Mouse (Mus musculus) CH12.LX (cell line): ENCODE results near the gene Pitpna. TPM values are rescaled to one million over a fixed set of nuclear protein-coding genes. Genes with fewer than 3 reads are reported as not detected.
A peak's percentile ranks its signal among the peaks of the same experiment; 100 is the strongest.

Source experiments
- DNase-seq: peaks from one replicate; pipeline ENCODE4 v3.0.0-alpha.2; 2013; ENCODE audit errors: extremely low read depth
- H3K27ac ChIP-seq: 2 replicates; pipeline ENCODE4 v1.5.1; 2012; ENCODE audit warnings: low read depth, mild to moderate bottlenecking, control low read depth, moderate library complexity; ENCODE audit not compliant: insufficient read depth
- H3K27me3 ChIP-seq: replicated peaks from 2 replicates; pipeline ENCODE3; 2012; ENCODE audit warnings: inconsistent platforms
- H3K36me3 ChIP-seq, 2 experiments: replicated peaks in 1 of 2; 2 replicates each; pipeline versions ENCODE3 to v1.6.1; 2012; ENCODE audit warnings: inconsistent platforms in 1 of 2, low read length in 1 of 2, mild to moderate bottlenecking in 1 of 2, mixed read lengths in 1 of 2, moderate library complexity in 1 of 2; ENCODE audit not compliant: control insufficient read depth in 1 of 2, insufficient read depth in 1 of 2
- H3K4me1 ChIP-seq, 2 experiments: 2 replicates each; pipeline ENCODE4 v1.6.1; 2012; ENCODE audit warnings: inconsistent platforms in 1 of 2, moderate library complexity in 1 of 2; ENCODE audit not compliant: insufficient read depth in 2 of 2, control insufficient read depth in 1 of 2
- H3K4me2 ChIP-seq: 2 replicates; pipeline ENCODE4 v1.6.1; 2012; ENCODE audit warnings: low read depth, mild to moderate bottlenecking, control low read depth; ENCODE audit not compliant: poor library complexity, insufficient read depth, severe bottlenecking
- H3K4me3 ChIP-seq, 3 experiments: fragments of 150-350 bp in 1 of 3; sonication (generic) in 1 of 3; replicated peaks in 1 of 3; 2 replicates each; pipeline versions ENCODE3 to v1.5.1; 2011 to 2012; ENCODE audit warnings: low read depth in 2 of 3, low read length in 2 of 3, mild to moderate bottlenecking in 2 of 3, moderate library complexity in 2 of 3, control low read depth in 1 of 3, improper control_type of control experiment in 1 of 3, inconsistent platforms in 1 of 3, mixed read lengths in 1 of 3; ENCODE audit not compliant: poor library complexity in 1 of 3
- H3K79me2 ChIP-seq: replicated peaks from 2 replicates; pipeline ENCODE4 v1.6.1; 2012; ENCODE audit warnings: mild to moderate bottlenecking, moderate library complexity; ENCODE audit not compliant: control insufficient read depth, poor library complexity, insufficient read depth, severe bottlenecking; ENCODE audit errors: extremely low read depth
- H3K9ac ChIP-seq: 2 replicates; pipeline ENCODE4 v1.6.1; 2012; ENCODE audit warnings: low read depth, mild to moderate bottlenecking, control low read depth, moderate library complexity; ENCODE audit not compliant: insufficient read depth
- H3K9me3 ChIP-seq: replicated peaks from 2 replicates; pipeline ENCODE3; 2012; ENCODE audit warnings: low read length, inconsistent platforms, mixed read lengths
- BHLHE40 ChIP-seq: IDR thresholded peaks from 2 replicates; pipeline ENCODE4 v1.6.1; 2011; ENCODE audit warnings: mild to moderate bottlenecking, low read depth, low read length, improper control_type of control experiment
- CHD2 ChIP-seq: IDR thresholded peaks from 2 replicates; pipeline ENCODE4 v1.6.1; 2011; ENCODE audit warnings: low read length, improper control_type of control experiment
- E2F4 ChIP-seq: IDR thresholded peaks from 2 replicates; pipeline ENCODE4 v1.6.1; 2011; ENCODE audit warnings: low read depth, low read length, improper control_type of control experiment; ENCODE audit not compliant: insufficient replicate concordance
- EP300 ChIP-seq: IDR thresholded peaks from 2 replicates; pipeline ENCODE4 v1.6.1; 2011; ENCODE audit warnings: low read length, improper control_type of control experiment
- ETS1 ChIP-seq: conservative IDR thresholded peaks from 2 replicates; pipeline ENCODE4 v1.6.1; 2012; ENCODE audit warnings: low read depth, mild to moderate bottlenecking, inconsistent platforms, low read length, improper control_type of control experiment, moderate library complexity
- GABPA ChIP-seq: IDR thresholded peaks from 2 replicates; pipeline ENCODE4 v1.6.1; 2012; ENCODE audit warnings: low read depth, low read length, improper control_type of control experiment, inconsistent platforms; ENCODE audit not compliant: insufficient replicate concordance
- HCFC1 ChIP-seq: IDR thresholded peaks from 2 replicates; pipeline ENCODE4 v1.6.1; 2012; ENCODE audit warnings: low read depth, mild to moderate bottlenecking, inconsistent platforms, low read length, improper control_type of control experiment
- IRF4 ChIP-seq: IDR thresholded peaks from 2 replicates; pipeline ENCODE4 v1.6.1; 2014; ENCODE audit warnings: low read depth, mild to moderate bottlenecking, inconsistent platforms, low read length, improper control_type of control experiment
- JUND ChIP-seq: conservative IDR thresholded peaks from 2 replicates; pipeline ENCODE4 v1.6.1; 2011; ENCODE audit warnings: low read depth, low read length, improper control_type of control experiment
- KAT2A ChIP-seq: IDR thresholded peaks from 2 replicates; pipeline ENCODE4 v1.6.1; 2012; ENCODE audit warnings: low read length, improper control_type of control experiment, inconsistent platforms; ENCODE audit not compliant: insufficient replicate concordance
- MAFK ChIP-seq: IDR thresholded peaks from 2 replicates; pipeline ENCODE4 v1.6.1; 2011; ENCODE audit warnings: low read length, improper control_type of control experiment; ENCODE audit not compliant: insufficient replicate concordance
- MAZ ChIP-seq: IDR thresholded peaks from 2 replicates; pipeline ENCODE4 v1.6.1; 2012; ENCODE audit warnings: low read depth, mild to moderate bottlenecking, inconsistent platforms, low read length, improper control_type of control experiment, moderate library complexity
- MEF2A ChIP-seq: IDR thresholded peaks from 2 replicates; pipeline ENCODE4 v1.6.1; 2014; ENCODE audit warnings: low read depth, mild to moderate bottlenecking, inconsistent platforms, low read length, improper control_type of control experiment, borderline replicate concordance
- MXI1 ChIP-seq: IDR thresholded peaks from 2 replicates; pipeline ENCODE4 v1.6.1; 2011; ENCODE audit warnings: mild to moderate bottlenecking, low read depth, low read length, improper control_type of control experiment
- MYC ChIP-seq: IDR thresholded peaks from 2 replicates; pipeline ENCODE4 v1.6.1; 2011; ENCODE audit warnings: low read depth, mild to moderate bottlenecking, improper control_type of control experiment, low read length
- NRF1 ChIP-seq: IDR thresholded peaks from 2 replicates; pipeline ENCODE4 v1.6.1; 2014; ENCODE audit warnings: low read depth, mild to moderate bottlenecking, inconsistent platforms, low read length, improper control_type of control experiment, moderate library complexity
- PAX5 ChIP-seq: IDR thresholded peaks from 2 replicates; pipeline ENCODE4 v1.6.1; 2012; ENCODE audit warnings: low read length, inconsistent platforms, mixed read lengths
- POLR2A ChIP-seq: IDR thresholded peaks from 2 replicates; pipeline ENCODE4 v1.6.1; 2011; ENCODE audit warnings: low read depth, mild to moderate bottlenecking, improper control_type of control experiment, low read length
- POLR2AphosphoS2 ChIP-seq: IDR thresholded peaks from 2 replicates; pipeline ENCODE4 v1.6.1; 2011; ENCODE audit warnings: low read depth, low read length, improper control_type of control experiment
- RAD21 ChIP-seq: IDR thresholded peaks from 2 replicates; pipeline ENCODE4 v1.6.1; 2011; ENCODE audit warnings: low read depth, mild to moderate bottlenecking, low read length, improper control_type of control experiment, moderate library complexity
- RCOR1 ChIP-seq: conservative IDR thresholded peaks from 2 replicates; pipeline ENCODE4 v1.6.1; 2012; ENCODE audit warnings: low read depth, mild to moderate bottlenecking, inconsistent platforms, low read length, improper control_type of control experiment
- SIN3A ChIP-seq: IDR thresholded peaks from 2 replicates; pipeline ENCODE4 v1.6.1; 2012; ENCODE audit warnings: low read length, improper control_type of control experiment, inconsistent platforms
- TBP ChIP-seq: conservative IDR thresholded peaks from 2 replicates; pipeline ENCODE4 v1.6.1; 2011; ENCODE audit warnings: low read depth, low read length, improper control_type of control experiment
- TCF12 ChIP-seq: IDR thresholded peaks from 2 replicates; pipeline ENCODE4 v1.6.1; 2014; ENCODE audit warnings: low read depth, mild to moderate bottlenecking, inconsistent platforms, low read length, improper control_type of control experiment
- UBTF ChIP-seq: IDR thresholded peaks from 2 replicates; pipeline ENCODE4 v1.6.1; 2012; ENCODE audit warnings: low read depth, mild to moderate bottlenecking, inconsistent platforms, low read length, improper control_type of control experiment, moderate library complexity
- ZC3H11A ChIP-seq: IDR thresholded peaks from 2 replicates; pipeline ENCODE4 v1.6.1; 2012; ENCODE audit warnings: low read depth, mild to moderate bottlenecking, inconsistent platforms, low read length, improper control_type of control experiment
- ZMIZ1 ChIP-seq: IDR thresholded peaks from 2 replicates; pipeline ENCODE4 v1.6.1; 2012; ENCODE audit warnings: low read depth, mild to moderate bottlenecking, inconsistent platforms, low read length, improper control_type of control experiment
- dilution Hi-C: fragments of 300-500 bp; cut with MboI; formaldehyde crosslinking; loops from 2 replicates; pipeline ENCODE4 v1.14.3; 2020; ENCODE audit warnings: low sequenced_read_pairs; ENCODE audit not compliant: extremely low pct_unique_long_range_greater_than_20kb, extremely low pct_ligation_motif_present
- in situ Hi-C: fragments of 300-500 bp; cut with MboI; formaldehyde crosslinking; loops from 3 replicates; pipeline ENCODE4 v1.14.3; 2019; ENCODE audit warnings: low sequenced_read_pairs, low pct_ligation_motif_present, low pct_unique_long_range_greater_than_20kb, mixed read lengths
- polyA plus RNA-seq: library from polyadenylated mRNA; unstranded; fragments of >175 nt; gene quantifications from 2 replicates; pipeline ENCODE4 v1.2.1, GENCODE M21; 2012; ENCODE audit warnings: low read depth; ENCODE audit not compliant: insufficient read length
- total RNA-seq, 2 experiments: library from RNA; depleted of rRNA; stranded (reverse); fragments of 300-350 nt in 1 of 2; fragments of >200 nt in 1 of 2; gene quantifications; 2 replicates each; pipeline ENCODE4 v1.2.3; 2012 to 2014

Pitpna gene
- total and polyA plus RNA-seq, 3 experiments = 61.8 to 243 (median 80.7) TPM

DNA sequence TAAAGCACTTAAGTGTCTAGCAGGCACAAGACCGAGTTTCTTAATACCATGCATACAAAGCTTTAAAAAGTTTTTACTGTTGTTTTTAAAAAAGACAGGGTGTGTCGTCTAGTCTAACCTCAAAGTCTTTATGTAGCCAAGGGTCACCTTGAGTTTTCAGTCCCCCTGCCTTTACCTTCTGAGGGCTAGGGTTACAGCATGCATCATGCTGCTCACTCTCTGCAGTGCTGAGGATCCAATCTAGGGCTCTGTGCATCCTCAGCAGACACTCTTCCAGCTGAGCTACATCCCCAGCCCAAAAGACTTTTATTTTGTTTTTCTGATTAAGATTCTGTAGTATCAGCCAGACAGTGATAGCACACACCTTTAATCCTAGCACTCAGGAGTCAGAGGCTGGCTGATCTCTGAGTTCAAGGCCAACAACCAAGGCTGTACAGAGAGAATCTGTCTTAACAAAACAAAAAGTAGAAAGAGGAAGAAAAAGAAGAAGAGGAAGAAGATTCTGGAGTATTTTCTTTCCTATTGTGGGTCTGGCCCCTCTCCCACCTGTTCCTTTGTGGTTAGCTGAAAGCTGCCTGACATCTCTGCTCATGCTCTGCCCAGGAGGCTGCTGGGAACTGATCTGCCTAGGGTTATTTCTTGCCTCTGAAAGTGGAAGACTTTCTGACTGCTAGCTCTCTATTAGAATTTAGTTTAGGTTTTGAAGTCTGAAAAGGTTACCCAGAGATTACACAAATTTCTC lies 34.9 kb downstream of the Pitpna start:
- peaks cover 53 to 73% of the 10 kb centered on the region in 2 experiments for H3K36me3 ChIP-seq
- in situ Hi-C loops = no loop called here
- no peaks in the 10 kb centered on the region for H3K79me2 ChIP-seq
- no peaks in the 10 kb centered on the region for H3K9me3 ChIP-seq
- TF ChIP-seq MAZ (no peak), RCOR1 (peak; percentile 91), GABPA (no peak), MXI1 (peak; percentile 64; the same call in 1 of the 2 replicates), MYC (peak; percentile 50; the same call in 1 of the 2 replicates), MEF2A (peak; percentile 80), PAX5 (no peak), EP300 (peak; percentile 94), ZMIZ1 (0 out of 2 replicates have a peak, but pooled peaks have one; percentile 22), KAT2A (no peak), POLR2AphosphoS2 (peak; percentile 11; the same call in 1 of the 2 replicates), BHLHE40 (peak; percentile 64), TCF12 (peak; percentile 85), TBP (peak; percentile 66; the same call in 1 of the 2 replicates), ETS1 (peak; percentile 79), RAD21 (no peak), HCFC1 (no peak; the same call in 1 of the 2 replicates), ZC3H11A (no peak), IRF4 (peak; percentile 78; the same call in 1 of the 2 replicates), NRF1 (peak; percentile 78), POLR2A (peak; percentile 51; the same call in 1 of the 2 replicates), SIN3A (peak; percentile 75), JUND (no peak; the same call in 1 of the 2 replicates), UBTF (no peak), CHD2 (no peak), MAFK (no peak), E2F4 (no peak)
- peaks cover 11 to 46% of the 10 kb centered on the region in 2 experiments for H3K4me1 ChIP-seq
- H3K9ac ChIP-seq = peak overlapping the region; percentile 5
- DNase-seq = peak; percentile 80
- dilution Hi-C loops = no loop called here
- peak overlapping the region in 2 of 3 experiments; percentile 12 to 16 for H3K4me3 ChIP-seq
- peak overlapping the region; percentile 6; the same call in 1 of the 2 replicates for H3K4me2 ChIP-seq
- no peaks in the 10 kb centered on the region for H3K27me3 ChIP-seq
- H3K27ac ChIP-seq = peak overlapping the region; percentile 84
